Mouse (Mus musculus) stomach, postnatal 0 days (tissue): Measurements from ENCODE around the gene Tas2r134.

Experiments used
- CTCF ChIP-seq: IDR thresholded peaks from 2 replicates; pipeline ENCODE4 v1.5.1; 2016; ENCODE audit warnings: antibody characterized with exemption, low read depth, mild to moderate bottlenecking, moderate library complexity
- EP300 ChIP-seq: optimal IDR thresholded peaks from 2 replicates; pipeline ENCODE3; 2016; ENCODE audit warnings: antibody characterized with exemption

DNA sequence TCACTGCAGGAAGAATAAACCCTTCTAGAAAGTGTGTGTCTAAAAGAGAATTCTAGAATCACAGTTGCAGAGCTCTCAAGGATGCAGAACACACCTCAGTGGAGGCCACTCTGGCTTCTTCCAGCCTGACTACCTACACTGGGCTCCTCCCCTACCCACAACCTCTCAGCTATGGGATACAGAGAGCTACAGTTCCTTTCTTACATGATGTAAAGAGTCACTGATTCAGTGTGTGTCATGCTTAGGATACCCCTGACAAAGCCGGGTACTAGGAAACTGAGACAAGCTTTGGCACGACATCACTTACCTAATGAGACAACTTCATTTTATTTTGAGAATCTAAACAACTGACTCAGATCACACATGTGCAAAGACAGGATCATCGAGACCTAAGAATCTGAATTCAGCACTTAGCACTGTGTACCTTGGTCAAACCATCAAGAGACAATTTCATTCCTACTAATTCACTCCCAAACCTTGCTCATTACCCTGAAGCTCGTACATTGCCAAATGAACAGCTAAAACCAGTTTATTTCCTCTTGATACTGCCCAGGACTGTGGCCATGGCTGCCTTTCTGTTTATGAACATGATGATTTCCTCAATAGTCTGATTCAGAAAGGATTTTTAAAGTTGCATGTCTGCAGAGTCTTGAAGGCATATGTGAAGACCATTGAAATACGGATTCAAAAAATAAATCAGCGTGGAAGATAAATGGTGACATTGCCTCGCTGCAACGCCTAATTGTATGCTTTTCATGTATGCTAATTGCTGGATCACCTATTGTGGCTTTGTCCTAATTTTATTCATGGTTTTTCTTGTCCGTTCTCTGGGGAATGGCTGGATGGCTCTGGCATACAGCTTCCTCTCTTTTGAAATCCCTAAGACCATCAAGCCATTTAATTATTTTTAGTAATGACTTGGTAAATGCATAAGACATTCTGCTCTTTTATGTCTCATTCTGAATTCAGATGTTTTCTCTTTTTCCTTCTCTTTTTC, 43.0 kb upstream of the Tas2r134 start:
- TF ChIP-seq CTCF (no peak), EP300 (no peak)
